Mouse (Mus musculus) liver, embryonic 14.5 days (tissue): ENCODE data around the gene Cstl1. TPM values are rescaled to one million over a fixed set of nuclear protein-coding genes. Genes with fewer than 3 reads are reported as not detected.

Experiments
- ATAC-seq: fragments of 200-750 bp; cut with Nextera tagmentation; 2 replicates; pipeline ENCODE4 v1.8.0; 2017; ENCODE audit warnings: moderate number of reproducible peaks, mild to moderate bottlenecking, moderate library complexity; ENCODE audit not compliant: insufficient read depth
- DNase-seq, 3 experiments: peaks; one replicate each; pipeline ENCODE4 v3.0.0-alpha.2; 2012 to 2013; ENCODE audit warnings: low read depth in 3 of 3, low spot score in 3 of 3
- H3K27ac ChIP-seq: fragments of 300-500 bp; sonication (generic); 2 replicates; pipeline ENCODE4 v1.5.1; 2014; ENCODE audit warnings: moderate library complexity, mild to moderate bottlenecking, control low read depth, inconsistent platforms
- H3K27me3 ChIP-seq: fragments of 300-500 bp; sonication (generic); 2 replicates; pipeline ENCODE4 v1.6.1; 2014; ENCODE audit warnings: mild to moderate bottlenecking, low read length, moderate library complexity; ENCODE audit not compliant: control insufficient read depth, insufficient read depth
- H3K36me3 ChIP-seq: fragments of 300-500 bp; sonication (generic); replicated peaks from 2 replicates; pipeline ENCODE4 v1.6.1; 2014; ENCODE audit warnings: low read depth; ENCODE audit not compliant: control insufficient read depth, insufficient read depth
- H3K4me1 ChIP-seq, 2 experiments: fragments of 200-500 bp in 1 of 2; fragments of 300-500 bp in 1 of 2; sonication (generic) in 1 of 2; replicated peaks; 2 replicates each; pipeline ENCODE4 v1.6.1; 2012 to 2014; ENCODE audit warnings: antibody characterized with exemption in 1 of 2, inconsistent platforms in 1 of 2, low read length in 1 of 2; ENCODE audit not compliant: control insufficient read depth in 2 of 2, insufficient read depth in 2 of 2
- H3K4me2 ChIP-seq: fragments of 300-500 bp; sonication (generic); 2 replicates; pipeline ENCODE4 v1.6.1; 2014; ENCODE audit warnings: low read depth, mild to moderate bottlenecking, control low read depth, moderate library complexity
- H3K4me3 ChIP-seq, 2 experiments: fragments of 200-500 bp in 1 of 2; fragments of 300-500 bp in 1 of 2; sonication (generic) in 1 of 2; 2 replicates each; pipeline ENCODE4 v1.5.1; 2012 to 2014; ENCODE audit warnings: low read depth in 2 of 2, low read length in 2 of 2, mild to moderate bottlenecking in 2 of 2, control low read depth in 1 of 2, inconsistent platforms in 1 of 2, moderate library complexity in 1 of 2; ENCODE audit not compliant: insufficient read depth in 1 of 2
- H3K9ac ChIP-seq: fragments of 300-500 bp; sonication (generic); replicated peaks from 2 replicates; pipeline ENCODE4 v1.6.1; 2014; ENCODE audit warnings: mild to moderate bottlenecking, control low read depth, moderate library complexity
- H3K9me3 ChIP-seq: fragments of 300-500 bp; sonication (generic); 2 replicates; pipeline ENCODE4 v1.6.1; 2016; ENCODE audit warnings: low read length, mixed read lengths; ENCODE audit not compliant: control insufficient read depth
- CTCF ChIP-seq: IDR thresholded peaks from 2 replicates; pipeline ENCODE4 v1.5.1; 2016; ENCODE audit warnings: antibody characterized with exemption, low read depth, control low read depth
- EP300 ChIP-seq: IDR thresholded peaks from 2 replicates; pipeline ENCODE4 v1.6.1; 2016; ENCODE audit warnings: antibody characterized with exemption, low read depth
- WGBS: fragments of 180-500 bp; shearing (Covaris S2); extraction: QIAGEN DNeasy Blood & Tissue Kit; methylation state at CpG from one replicate; pipeline ENCODE4 v1.1.7; 2014; ENCODE audit not compliant: insufficient replicate concordance; 5-methylcytosine and 5-hydroxymethylcytosine counted together
- polyA plus RNA-seq, 2 experiments: library from polyadenylated mRNA; depleted of rRNA in 1 of 2; stranded (reverse) in 1 of 2; unstranded in 1 of 2; fragments of >200 nt; fragmentation: Nextera tagmentation in 1 of 2; extraction: Ambion mirVana in 1 of 2; gene quantifications; 2 replicates each; pipeline versions ENCODE4 v1.2.1 to v1.2.3; 2012 to 2014

Gene Cstl1
- polyA plus RNA-seq, 2 experiments, result not detected

GRCm38 (mm10) chr2:148719271-148719995 is 30.7 kb upstream of the Cstl1 start:
- H3K9ac ChIP-seq, result no peak overlapping the region
- H3K36me3 ChIP-seq, result no peaks in the 10 kb centered on the region
- H3K27me3 ChIP-seq, result no peaks in the 10 kb centered on the region
- no peak overlapping the region for H3K4me3 ChIP-seq
- no peak for TF ChIP-seq EP300
- no peak for TF ChIP-seq CTCF
- ATAC-seq (no peak), DNase-seq (no peak)
- H3K4me1 ChIP-seq, result no peaks in the 10 kb centered on the region
- no peaks in the 10 kb centered on the region for H3K9me3 ChIP-seq
- WGBS, result 34% methylated on average over 2 of the region's 2 CpGs
- no peak overlapping the region for H3K27ac ChIP-seq
- no peak overlapping the region for H3K4me2 ChIP-seq

- H3K36me3 ChIP-seq, result no peaks in the 10 kb centered on the region
- peaks cover 0 to 2% of the 10 kb centered on the region in 2 experiments; a peak in 2 of 4 replicates for H3K4me1 ChIP-seq
- peak overlapping the region; percentile 75 for H3K4me2 ChIP-seq
- H3K27me3 ChIP-seq, result no peaks in the 10 kb centered on the region
- peak overlapping the region; percentile 49 for H3K9ac ChIP-seq
- no peak for DNase-seq
- no peaks in the 10 kb centered on the region for H3K9me3 ChIP-seq
- TF ChIP-seq EP300, result no peak
- no peak for TF ChIP-seq CTCF
- 3% methylated on average over 35 of the region's 35 CpGs for WGBS
- no peak overlapping the region for H3K27ac ChIP-seq
- ATAC-seq, result peak; percentile 36
- peak overlapping the region; percentile 62 to 69 for H3K4me3 ChIP-seq
Observed at GRCm38 (mm10) chr2:148731614-148732326, 18.4 kb upstream of the Cstl1 start.

GRCm38 (mm10) chr2:148732327-148733000 is 17.7 kb upstream of the Cstl1 start, which contains the start of gene Napb:
Gene Napb, minus strand, starts transcription at chr2:148732467.
- H3K4me1 ChIP-seq, result peaks cover 0 to 2% of the 10 kb centered on the region in 2 experiments; a peak in 2 of 4 replicates
- TF ChIP-seq CTCF (no peak), EP300 (no peak)
- H3K9me3 ChIP-seq, result no peaks in the 10 kb centered on the region
- 4% methylated on average over 18 of the region's 18 CpGs for WGBS
- H3K9ac ChIP-seq, result peak within 1 kb of the TSS; percentile 49
- DNase-seq (peak; percentile 47 to 57 (median 52)), ATAC-seq (peak; percentile 95)
- no peaks in the 10 kb centered on the region for H3K27me3 ChIP-seq
- H3K36me3 ChIP-seq, result no peaks in the 10 kb centered on the region
- no peak within 1 kb of the TSS for H3K27ac ChIP-seq
- H3K4me2 ChIP-seq, result peak within 1 kb of the TSS; percentile 75
- H3K4me3 ChIP-seq, result peak within 1 kb of the TSS; percentile 62 to 69

- 56% methylated on average over 3 of the region's 3 CpGs for WGBS
- Histone ChIP-seq H3K9me3 (no peaks in the 10 kb centered on the region), H3K27ac (no peak overlapping the region), H3K4me3 (no peak overlapping the region), H3K4me1 (no peaks in the 10 kb centered on the region), H3K9ac (no peak overlapping the region), H3K36me3 (no peaks in the 10 kb centered on the region), H3K27me3 (no peaks in the 10 kb centered on the region), H3K4me2 (no peak overlapping the region)
- ATAC-seq (no peak), DNase-seq (no peak)
- TF ChIP-seq CTCF (no peak), EP300 (no peak)
Observed at GRCm38 (mm10) chr2:148743001-148743400, 7.2 kb upstream of the Cstl1 start.
